Mouse (Mus musculus) kidney, postnatal 0 days (tissue): ENCODE measurements around the gene Mllt1. TPM values are rescaled to one million over a fixed set of nuclear protein-coding genes. Genes with fewer than 3 reads are reported as not detected.

Source experiments
- ATAC-seq: fragments of 200-750 bp; cut with Nextera tagmentation; replicated peaks from 2 replicates; pipeline ENCODE4 v1.8.0; 2017; ENCODE audit warnings: low read depth, moderate number of reproducible peaks, moderate TSS enrichment, moderate library complexity; ENCODE audit not compliant: low FRiP score
- DNase-seq: peaks from one replicate; pipeline ENCODE4 v3.0.0-alpha.2; 2016; ENCODE audit warnings: low spot score
- H3K27ac ChIP-seq: fragments of 300-500 bp; sonication (generic); 2 replicates; pipeline ENCODE4 v1.5.1; 2014; ENCODE audit warnings: mild to moderate bottlenecking
- H3K27me3 ChIP-seq: fragments of 300-500 bp; sonication (generic); 2 replicates; pipeline ENCODE4 v1.6.1; 2014; ENCODE audit warnings: low read length, mixed read lengths; ENCODE audit not compliant: insufficient read depth
- H3K36me3 ChIP-seq: fragments of 300-500 bp; sonication (generic); 2 replicates; pipeline ENCODE4 v1.6.1; 2014; ENCODE audit warnings: low read length, mixed read lengths; ENCODE audit not compliant: insufficient read depth
- H3K4me1 ChIP-seq: fragments of 300-500 bp; sonication (generic); replicated peaks from 2 replicates; pipeline ENCODE4 v1.6.1; 2014; ENCODE audit warnings: antibody characterized with exemption, low read length, mixed read lengths; ENCODE audit not compliant: insufficient read depth
- H3K4me2 ChIP-seq: fragments of 300-500 bp; sonication (generic); 2 replicates; pipeline ENCODE4 v1.6.1; 2014; ENCODE audit warnings: mild to moderate bottlenecking, low read length, moderate library complexity, mixed read lengths
- H3K4me3 ChIP-seq: fragments of 300-500 bp; sonication (generic); replicated peaks from 2 replicates; pipeline ENCODE4 v1.5.1; 2014; ENCODE audit warnings: low read depth, low read length
- H3K9ac ChIP-seq: fragments of 300-500 bp; sonication (generic); 2 replicates; pipeline ENCODE4 v1.6.1; 2014; ENCODE audit warnings: low read depth, low read length
- H3K9me3 ChIP-seq: fragments of 300-500 bp; sonication (generic); replicated peaks from 2 replicates; pipeline ENCODE4 v1.6.1; 2016; ENCODE audit warnings: low read length, inconsistent platforms, mixed read lengths
- CTCF ChIP-seq: IDR thresholded peaks from 2 replicates; pipeline ENCODE4 v1.5.1; 2016; ENCODE audit warnings: antibody characterized with exemption, low read depth, mild to moderate bottlenecking, moderate library complexity
- WGBS: fragments of 180-500 bp; shearing (Covaris S2); extraction: QIAGEN DNeasy Blood & Tissue Kit; methylation state at CpG from one replicate; pipeline ENCODE4 v1.1.7; 2014; 5-methylcytosine and 5-hydroxymethylcytosine counted together
- polyA plus RNA-seq: library from polyadenylated mRNA; unstranded; fragments of >200 nt; fragmentation: Nextera tagmentation; extraction: Ambion mirVana; gene quantifications from 2 replicates; pipeline ENCODE4 v1.2.1, GENCODE M21; 2015

Mllt1 gene
- polyA plus RNA-seq, 1 experiment from 2014 or later: 27.4 TPM

- no peaks in the 10 kb centered on the region for H3K4me1 ChIP-seq
- peaks cover 72% of the 10 kb centered on the region for H3K36me3 ChIP-seq
- DNase-seq (no peak), ATAC-seq (no peak)
- H3K27ac ChIP-seq: no peak overlapping the region
- no peak overlapping the region for H3K4me3 ChIP-seq
- TF ChIP-seq CTCF: no peak
- H3K9me3 ChIP-seq: no peaks in the 10 kb centered on the region
- 89% methylated on average over 9 of the region's 9 CpGs for WGBS
- no peak overlapping the region for H3K4me2 ChIP-seq
- H3K27me3 ChIP-seq: no peaks in the 10 kb centered on the region
- no peak overlapping the region for H3K9ac ChIP-seq
Measured at GRCm38 (mm10) chr17:56895368-56895918, 39.8 kb downstream of the Mllt1 start.

GRCm38 (mm10) chr17:56890018-56890417 lies 45.2 kb downstream of the Mllt1 start:
- Histone ChIP-seq H3K4me1 (no peaks in the 10 kb centered on the region), H3K4me2 (no peak overlapping the region), H3K36me3 (peaks cover 37% of the 10 kb centered on the region), H3K27me3 (no peaks in the 10 kb centered on the region), H3K9ac (no peak overlapping the region), H3K9me3 (no peaks in the 10 kb centered on the region), H3K27ac (no peak overlapping the region), H3K4me3 (no peak overlapping the region)
- no peak for DNase-seq
- no peak for TF ChIP-seq CTCF
- ATAC-seq: no peak
- 97% methylated on average over 2 of the region's 2 CpGs for WGBS

GRCm38 (mm10) chr17:56888050-56888449 lies 47.2 kb downstream of the Mllt1 start:
- Histone ChIP-seq H3K4me1 (no peaks in the 10 kb centered on the region), H3K27me3 (no peaks in the 10 kb centered on the region), H3K9me3 (no peaks in the 10 kb centered on the region), H3K9ac (no peak overlapping the region), H3K4me3 (no peak overlapping the region), H3K27ac (no peak overlapping the region), H3K36me3 (peaks cover 18% of the 10 kb centered on the region), H3K4me2 (no peak overlapping the region)
- DNase-seq: no peak
- 88% methylated on average over 3 of the region's 3 CpGs for WGBS
- no peak for ATAC-seq
- TF ChIP-seq CTCF: peak; percentile 28; the same call in 1 of the 2 replicates

GRCm38 (mm10) chr17:56884809-56885208 lies 50.4 kb downstream of the Mllt1 start:
- H3K27ac ChIP-seq: no peak overlapping the region
- no peaks in the 10 kb centered on the region for H3K27me3 ChIP-seq
- ATAC-seq: no peak
- no peaks in the 10 kb centered on the region for H3K36me3 ChIP-seq
- no peaks in the 10 kb centered on the region for H3K4me1 ChIP-seq
- H3K4me2 ChIP-seq: no peak overlapping the region
- no peak overlapping the region for H3K9ac ChIP-seq
- no peak overlapping the region for H3K4me3 ChIP-seq
- TF ChIP-seq CTCF: no peak
- WGBS: 85% methylated on average over 17 of the region's 17 CpGs
- no peak for DNase-seq
- no peaks in the 10 kb centered on the region for H3K9me3 ChIP-seq

GRCm38 (mm10) chr17:56884331-56884730 lies 50.9 kb downstream of the Mllt1 start:
- no peak overlapping the region for H3K9ac ChIP-seq
- H3K27me3 ChIP-seq: no peaks in the 10 kb centered on the region
- no peaks in the 10 kb centered on the region for H3K4me1 ChIP-seq
- no peak overlapping the region for H3K4me2 ChIP-seq
- no peak overlapping the region for H3K4me3 ChIP-seq
- H3K27ac ChIP-seq: no peak overlapping the region
- no peak for ATAC-seq
- peak; percentile 51 for DNase-seq
- H3K9me3 ChIP-seq: no peaks in the 10 kb centered on the region
- H3K36me3 ChIP-seq: no peaks in the 10 kb centered on the region
- TF ChIP-seq CTCF: no peak
- whole genome bisulfite sequencing: 45% methylated on average over 5 of the region's 5 CpGs

GRCm38 (mm10) chr17:56883612-56884011 lies 51.6 kb downstream of the Mllt1 start:
- Histone ChIP-seq H3K27me3 (no peaks in the 10 kb centered on the region), H3K36me3 (no peaks in the 10 kb centered on the region), H3K4me1 (no peaks in the 10 kb centered on the region), H3K4me3 (no peak overlapping the region), H3K9ac (no peak overlapping the region), H3K27ac (no peak overlapping the region), H3K9me3 (no peaks in the 10 kb centered on the region), H3K4me2 (no peak overlapping the region)
- 0 out of 2 replicates have a peak, but pooled peaks have one; percentile 38 for ATAC-seq
- no peak for DNase-seq
- no peak for TF ChIP-seq CTCF
- WGBS: 53% methylated on average over 17 of the region's 17 CpGs

- DNase-seq (no peak), ATAC-seq (no peak)
- no peak overlapping the region for H3K9ac ChIP-seq
- WGBS: 90% methylated on average over 19 of the region's 19 CpGs
- H3K27me3 ChIP-seq: no peaks in the 10 kb centered on the region
- H3K9me3 ChIP-seq: no peaks in the 10 kb centered on the region
- H3K27ac ChIP-seq: no peak overlapping the region
- no peaks in the 10 kb centered on the region for H3K36me3 ChIP-seq
- H3K4me2 ChIP-seq: no peak overlapping the region
- no peaks in the 10 kb centered on the region for H3K4me1 ChIP-seq
- H3K4me3 ChIP-seq: no peak overlapping the region
- TF ChIP-seq CTCF: no peak
Measured at GRCm38 (mm10) chr17:56877426-56877825, 57.8 kb downstream of the Mllt1 start.
